Mouse (Mus musculus): ENCODE measurements around the gene Gk5. TPM values are rescaled to one million over a fixed set of nuclear protein-coding genes. Genes with fewer than 3 reads are reported as not detected.

Gene Gk5
- polyA plus RNA-seq, 1 experiment from 2014 or later: 6.2 TPM

DNA sequence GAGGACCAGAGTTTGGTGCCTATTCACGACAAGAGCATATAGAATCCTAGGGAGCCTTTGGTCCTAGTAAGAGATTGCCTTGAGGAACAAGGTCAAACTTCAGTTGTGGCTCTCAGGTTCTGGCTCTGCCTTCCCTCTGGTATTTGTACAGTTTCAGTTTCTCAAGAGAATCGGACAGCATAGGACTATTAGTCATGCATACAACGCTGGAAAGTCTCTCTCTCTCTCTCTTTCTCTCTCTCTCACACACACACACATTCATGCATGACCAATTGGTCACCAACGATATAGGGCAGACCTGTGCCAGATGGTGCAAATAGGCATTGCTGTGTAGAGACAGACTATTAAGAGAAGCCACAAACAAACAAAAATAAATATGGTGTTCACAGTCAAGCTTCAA lies 946 bp upstream of the Gk5 start:
- H3K36me3 ChIP-seq: no peaks in the 10 kb centered on the region
- no peaks in the 10 kb centered on the region for H3K4me1 ChIP-seq
- peak overlapping the region; percentile 71; the same call in 1 of the 2 replicates for H3K4me3 ChIP-seq
- no peak for ATAC-seq (ENCODE audit: insufficient number of reproducible peaks, low FRiP score, low TSS enrichment, low read depth)
- no peaks in the 10 kb centered on the region for H3K27me3 ChIP-seq
- H3K9me3 ChIP-seq: no peaks in the 10 kb centered on the region
- H3K4me2 ChIP-seq: peak overlapping the region; percentile 77
- no peak overlapping the region for H3K27ac ChIP-seq
- no peak overlapping the region for H3K9ac ChIP-seq
- 82% methylated on average over 4 of the region's 4 CpGs for WGBS

DNA sequence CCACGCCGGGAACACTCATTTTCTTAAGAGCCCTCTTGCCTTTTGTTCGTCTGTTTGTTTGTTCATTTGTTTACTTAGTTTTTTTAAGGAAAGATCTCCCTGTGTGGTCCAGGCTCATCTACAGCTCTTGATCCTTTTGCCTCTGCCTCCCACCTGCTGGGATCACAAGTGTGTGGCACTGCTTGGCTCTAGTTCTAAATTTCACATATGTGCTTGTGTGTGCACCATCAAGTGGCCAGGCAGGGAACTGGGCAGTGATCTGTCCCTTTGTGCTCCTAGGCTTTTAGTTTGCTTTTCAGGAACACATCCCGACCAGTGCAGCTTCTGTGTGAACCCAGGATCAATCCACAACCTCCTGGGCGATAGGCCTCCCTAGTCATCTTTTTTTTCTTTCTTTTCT lies 8.8 kb downstream of the Gk5 start:
- no peaks in the 10 kb centered on the region; the same call in 1 of the 2 replicates for H3K4me1 ChIP-seq
- no peak overlapping the region for H3K27ac ChIP-seq
- H3K9ac ChIP-seq: no peak overlapping the region
- no peaks in the 10 kb centered on the region for H3K9me3 ChIP-seq
- H3K27me3 ChIP-seq: no peaks in the 10 kb centered on the region
- WGBS: 72% methylated on average over 5 of the region's 5 CpGs
- no peak for ATAC-seq (ENCODE audit: insufficient number of reproducible peaks, low FRiP score, low TSS enrichment, low read depth)
- no peak overlapping the region for H3K4me2 ChIP-seq
- no peaks in the 10 kb centered on the region for H3K36me3 ChIP-seq
- H3K4me3 ChIP-seq: no peak overlapping the region

DNA sequence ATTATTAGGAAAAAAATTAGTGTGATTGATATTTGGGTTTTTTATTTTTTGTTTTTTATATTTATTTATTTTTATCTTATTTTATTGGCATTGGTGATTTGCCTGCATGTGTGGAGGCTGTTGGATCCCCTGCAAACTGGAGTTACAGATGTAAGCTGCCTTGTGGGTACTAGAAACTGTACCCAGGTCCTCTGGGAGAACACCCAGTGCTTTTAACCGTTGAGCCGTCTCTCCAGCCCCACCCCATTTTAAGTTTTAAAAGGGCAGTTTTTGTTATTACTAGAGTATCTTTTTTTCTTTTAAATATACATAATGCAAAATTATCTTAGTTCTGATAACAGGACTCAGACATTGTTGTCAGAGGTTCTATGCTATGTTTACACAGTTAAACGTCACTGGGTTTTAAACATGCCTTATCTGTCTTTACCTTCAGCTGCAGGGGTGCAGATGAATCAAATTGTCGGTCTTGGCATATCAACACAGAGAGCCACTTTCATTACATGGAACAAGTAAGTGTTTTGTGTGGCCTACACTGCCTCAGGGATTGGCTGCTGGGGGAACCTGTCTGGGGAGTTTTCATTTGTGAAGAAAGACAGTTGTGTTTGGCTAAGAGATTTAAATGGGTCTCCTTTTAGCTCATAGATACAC lies 13.9 kb downstream of the Gk5 start:
- WGBS: 64% methylated on average over 4 of the region's 4 CpGs
- no peak overlapping the region for H3K27ac ChIP-seq
- no peak for ATAC-seq (ENCODE audit: insufficient number of reproducible peaks, low FRiP score, low TSS enrichment, low read depth)

DNA sequence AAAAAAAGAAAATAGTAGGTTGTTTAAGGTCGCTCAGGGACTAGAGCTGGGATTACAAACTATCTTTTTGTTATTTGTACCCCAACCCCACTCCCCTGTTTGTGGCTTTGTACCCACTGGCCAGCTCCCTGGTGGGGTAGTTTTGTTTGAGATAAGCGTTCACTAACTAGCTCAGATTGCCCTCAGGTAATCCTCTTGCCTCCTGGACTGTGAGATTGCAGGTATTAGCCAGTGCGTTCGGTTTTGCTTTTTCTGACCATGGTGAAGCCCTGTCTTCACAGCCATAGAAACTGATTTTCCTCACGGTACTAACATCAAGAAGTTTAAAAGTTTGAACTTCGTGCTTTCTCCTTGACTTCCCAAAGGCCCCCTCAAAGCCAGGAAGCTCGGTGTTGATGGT lies 15.3 kb downstream of the Gk5 start:
- H3K27ac ChIP-seq: no peak overlapping the region
- H3K36me3 ChIP-seq: 0 out of 2 replicates have a peak, but pooled peaks cover 5% of the 10 kb centered on the region
- no peak overlapping the region for H3K4me3 ChIP-seq
- 74% methylated on average over 7 of the region's 7 CpGs for WGBS
- no peaks in the 10 kb centered on the region for H3K4me1 ChIP-seq
- ATAC-seq (ENCODE audit: insufficient number of reproducible peaks, low FRiP score, low TSS enrichment, low read depth): no peak
- no peaks in the 10 kb centered on the region for H3K27me3 ChIP-seq
- no peak overlapping the region for H3K4me2 ChIP-seq
- no peak overlapping the region for H3K9ac ChIP-seq
- H3K9me3 ChIP-seq: no peaks in the 10 kb centered on the region

More for the DNA sequence above, 13.9 kb downstream of the Gk5 start:
- Histone ChIP-seq H3K4me1 (no peaks in the 10 kb centered on the region), H3K9me3 (no peaks in the 10 kb centered on the region), H3K27me3 (no peaks in the 10 kb centered on the region), H3K9ac (no peak overlapping the region), H3K4me3 (no peak overlapping the region), H3K4me2 (no peak overlapping the region), H3K36me3 (no peaks in the 10 kb centered on the region)

DNA sequence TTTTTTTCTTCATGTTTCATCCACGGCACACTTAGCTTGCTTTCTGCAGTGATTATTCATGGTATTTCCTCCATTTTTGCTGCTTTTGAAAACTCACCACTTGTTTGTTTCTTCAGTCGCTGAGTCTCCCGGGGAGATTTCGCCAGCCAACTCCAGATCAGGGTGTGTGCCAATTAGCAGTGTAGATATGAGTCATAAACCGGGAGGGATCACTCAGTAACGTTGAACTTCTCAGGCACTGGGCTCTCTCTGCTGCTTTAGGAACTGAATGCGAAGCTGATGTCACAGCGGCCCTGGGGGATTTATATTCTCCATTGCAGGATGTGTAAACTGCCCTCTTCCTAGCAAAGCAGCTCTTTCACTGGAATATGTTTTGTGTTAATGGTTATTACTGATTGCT lies 15.8 kb downstream of the Gk5 start:
- no peak overlapping the region for H3K4me3 ChIP-seq
- no peaks in the 10 kb centered on the region for H3K27me3 ChIP-seq
- 0 out of 2 replicates have a peak, but pooled peaks cover 6% of the 10 kb centered on the region for H3K36me3 ChIP-seq
- no peak for ATAC-seq (ENCODE audit: insufficient number of reproducible peaks, low FRiP score, low TSS enrichment, low read depth)
- no peaks in the 10 kb centered on the region for H3K4me1 ChIP-seq
- H3K4me2 ChIP-seq: no peak overlapping the region
- H3K27ac ChIP-seq: no peak overlapping the region
- H3K9me3 ChIP-seq: no peaks in the 10 kb centered on the region
- WGBS: 46% methylated on average over 8 of the region's 8 CpGs
- no peak overlapping the region for H3K9ac ChIP-seq

DNA sequence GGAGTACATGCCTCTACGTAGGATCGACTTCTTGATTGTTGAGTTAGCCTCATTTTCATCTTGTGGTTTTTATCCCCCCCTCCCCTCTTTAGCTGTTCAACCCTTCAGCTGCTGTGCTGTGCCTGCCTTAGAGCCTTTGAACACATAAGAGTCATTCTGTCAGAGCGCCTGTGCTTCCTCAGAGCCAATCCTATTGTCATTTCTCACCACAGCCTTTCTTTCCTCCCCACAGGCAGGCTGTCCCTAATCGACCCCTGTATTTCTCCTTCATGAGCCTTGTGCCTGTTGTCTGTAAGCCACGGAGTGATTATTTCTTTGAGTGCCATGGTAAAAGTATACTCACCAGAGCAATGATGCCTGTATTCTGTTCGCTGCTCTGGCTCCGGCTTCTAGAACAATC lies 16.3 kb downstream of the Gk5 start:
- 0 out of 2 replicates have a peak, but pooled peaks cover 6% of the 10 kb centered on the region for H3K36me3 ChIP-seq
- H3K4me2 ChIP-seq: no peak overlapping the region
- no peak overlapping the region for H3K4me3 ChIP-seq
- no peak for ATAC-seq (ENCODE audit: insufficient number of reproducible peaks, low FRiP score, low TSS enrichment, low read depth)
- H3K9ac ChIP-seq: no peak overlapping the region
- no peaks in the 10 kb centered on the region for H3K9me3 ChIP-seq
- 79% methylated on average over 7 of the region's 7 CpGs for WGBS
- H3K27me3 ChIP-seq: no peaks in the 10 kb centered on the region
- H3K4me1 ChIP-seq: no peaks in the 10 kb centered on the region
- no peak overlapping the region for H3K27ac ChIP-seq

DNA sequence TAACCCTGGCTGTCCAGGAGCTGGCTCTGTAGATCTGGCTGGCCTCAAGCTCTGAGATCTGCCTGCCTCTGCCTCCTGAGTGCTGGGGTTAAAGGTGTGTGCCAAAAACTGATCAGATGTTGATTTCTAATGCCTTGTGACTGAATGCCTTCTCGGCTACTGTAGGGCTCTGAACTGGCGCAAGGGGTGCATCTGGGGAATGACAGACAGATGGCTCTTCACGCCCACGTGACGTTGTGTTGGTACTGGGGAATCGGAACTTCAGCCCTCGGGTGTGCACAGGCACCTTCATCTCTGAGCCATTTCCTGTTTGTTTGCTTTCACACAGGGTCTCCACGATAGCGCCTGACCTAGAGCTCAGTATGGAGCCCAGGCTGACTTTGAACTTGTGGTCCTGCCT lies 19.8 kb downstream of the Gk5 start:
- H3K36me3 ChIP-seq: peaks cover 14% of the 10 kb centered on the region; the same call in 1 of the 2 replicates
- H3K4me1 ChIP-seq: no peaks in the 10 kb centered on the region
- WGBS: 91% methylated on average over 9 of the region's 9 CpGs
- no peak overlapping the region for H3K27ac ChIP-seq
- no peak overlapping the region for H3K9ac ChIP-seq
- H3K9me3 ChIP-seq: no peaks in the 10 kb centered on the region
- no peaks in the 10 kb centered on the region for H3K27me3 ChIP-seq
- no peak for ATAC-seq (ENCODE audit: insufficient number of reproducible peaks, low FRiP score, low TSS enrichment, low read depth)
- H3K4me2 ChIP-seq: no peak overlapping the region
- H3K4me3 ChIP-seq: no peak overlapping the region

DNA sequence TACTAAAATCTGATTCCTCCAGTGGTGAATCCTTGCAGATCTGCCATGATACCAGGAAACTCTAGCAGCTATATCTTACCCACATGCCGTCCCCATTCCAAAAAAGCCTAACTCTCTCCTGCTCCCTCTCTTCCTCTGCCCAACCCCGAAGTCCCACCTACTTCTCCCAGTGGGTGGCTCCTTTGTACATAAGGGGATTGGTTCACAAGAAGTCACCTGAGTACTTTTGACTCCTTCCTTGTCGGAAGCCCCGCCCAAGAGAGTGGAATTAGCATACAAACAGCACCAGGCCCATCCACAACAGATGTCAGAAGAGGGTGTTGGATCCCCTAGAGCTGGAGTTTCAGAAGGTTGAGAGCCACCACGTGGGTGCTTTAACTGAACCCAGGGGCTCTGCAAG lies 20.7 kb downstream of the Gk5 start:
- no peaks in the 10 kb centered on the region for H3K27me3 ChIP-seq
- no peak overlapping the region for H3K9ac ChIP-seq
- H3K4me1 ChIP-seq: no peaks in the 10 kb centered on the region
- H3K9me3 ChIP-seq: no peaks in the 10 kb centered on the region
- no peak overlapping the region for H3K4me2 ChIP-seq
- H3K27ac ChIP-seq: no peak overlapping the region
- no peak for ATAC-seq (ENCODE audit: insufficient number of reproducible peaks, low FRiP score, low TSS enrichment, low read depth)
- peaks cover 14% of the 10 kb centered on the region; the same call in 1 of the 2 replicates for H3K36me3 ChIP-seq
- 41% methylated on average over 5 of the region's 5 CpGs for WGBS
- no peak overlapping the region for H3K4me3 ChIP-seq

DNA sequence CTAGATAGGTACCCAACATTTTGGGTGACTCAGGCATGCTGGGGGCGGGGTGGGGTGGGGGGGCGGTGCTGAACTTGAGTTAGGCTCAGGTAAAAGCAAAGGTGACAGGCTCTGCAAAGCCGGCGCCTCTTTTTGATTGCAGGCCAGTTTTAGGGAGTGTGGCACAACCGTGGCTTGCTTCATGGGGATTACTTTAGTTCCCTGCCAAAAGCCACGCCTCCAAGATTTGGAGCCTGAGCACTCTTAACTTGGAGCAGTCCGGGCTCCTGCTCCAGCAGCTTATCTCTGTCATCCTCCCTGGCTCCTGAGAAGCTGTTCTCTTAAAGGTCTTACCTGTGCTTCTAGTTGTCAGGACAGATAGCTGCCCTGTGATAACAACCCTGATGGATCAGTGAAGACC lies 21.8 kb downstream of the Gk5 start:
- no peaks in the 10 kb centered on the region for H3K9me3 ChIP-seq
- no peak overlapping the region for H3K27ac ChIP-seq
- H3K4me2 ChIP-seq: no peak overlapping the region
- no peak overlapping the region for H3K9ac ChIP-seq
- H3K36me3 ChIP-seq: peaks cover 17% of the 10 kb centered on the region
- no peak overlapping the region for H3K4me3 ChIP-seq
- H3K4me1 ChIP-seq: no peaks in the 10 kb centered on the region
- no peak for ATAC-seq (ENCODE audit: insufficient number of reproducible peaks, low FRiP score, low TSS enrichment, low read depth)
- H3K27me3 ChIP-seq: no peaks in the 10 kb centered on the region
- 69% methylated on average over 7 of the region's 7 CpGs for WGBS

DNA sequence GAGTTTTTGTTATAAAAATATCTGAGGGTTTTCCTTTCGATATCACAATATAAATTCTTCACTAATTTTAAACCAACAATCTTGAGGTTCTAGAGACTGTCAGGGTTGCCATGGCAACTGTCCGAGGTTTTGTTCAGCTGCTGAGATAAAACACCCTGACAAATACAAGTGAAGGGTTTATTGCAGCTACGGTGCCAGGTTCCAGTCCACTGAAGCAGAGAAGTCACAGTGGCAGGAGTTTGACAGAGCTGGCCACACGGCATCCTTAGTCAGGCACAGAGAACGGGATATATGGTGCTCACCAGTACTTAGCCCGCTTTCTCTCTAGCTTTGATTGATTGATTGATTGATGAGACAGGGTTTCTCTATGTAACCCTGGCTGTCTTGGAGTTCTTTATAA lies 23.3 kb downstream of the Gk5 start:
- Histone ChIP-seq H3K36me3 (peaks cover 33% of the 10 kb centered on the region), H3K27me3 (no peaks in the 10 kb centered on the region), H3K4me1 (no peaks in the 10 kb centered on the region), H3K27ac (no peak overlapping the region), H3K4me2 (no peak overlapping the region), H3K4me3 (no peak overlapping the region), H3K9ac (no peak overlapping the region), H3K9me3 (no peaks in the 10 kb centered on the region)
- 78% methylated on average over 6 of the region's 6 CpGs for whole genome bisulfite sequencing
- ATAC-seq (ENCODE audit: insufficient number of reproducible peaks, low FRiP score, low TSS enrichment, low read depth): no peak

DNA sequence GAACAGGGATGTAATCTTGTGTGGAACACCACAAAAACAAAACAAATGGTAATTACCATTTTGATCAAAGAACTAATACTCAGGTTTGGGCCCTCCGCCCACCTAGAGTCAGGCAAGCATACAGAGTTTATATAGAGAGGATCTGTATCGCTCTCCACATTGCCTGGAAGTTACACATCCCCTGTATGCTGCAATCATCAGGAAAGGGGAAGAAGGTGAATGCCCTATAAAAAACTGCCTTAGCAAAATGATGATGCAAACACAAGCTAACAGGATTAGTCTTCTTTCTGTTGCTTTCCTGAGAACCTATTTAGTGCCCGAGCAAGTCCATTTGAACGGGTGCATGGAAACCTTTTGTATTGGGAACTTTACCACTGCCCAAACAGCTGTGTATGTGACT lies 24.5 kb downstream of the Gk5 start:
- Histone ChIP-seq H3K4me2 (no peak overlapping the region), H3K27ac (no peak overlapping the region), H3K9me3 (no peaks in the 10 kb centered on the region), H3K4me1 (no peaks in the 10 kb centered on the region), H3K9ac (no peak overlapping the region), H3K4me3 (no peak overlapping the region), H3K36me3 (peaks cover 38% of the 10 kb centered on the region), H3K27me3 (no peaks in the 10 kb centered on the region)
- WGBS: 93% methylated on average over 4 of the region's 4 CpGs
- no peak for ATAC-seq (ENCODE audit: insufficient number of reproducible peaks, low FRiP score, low TSS enrichment, low read depth)

DNA sequence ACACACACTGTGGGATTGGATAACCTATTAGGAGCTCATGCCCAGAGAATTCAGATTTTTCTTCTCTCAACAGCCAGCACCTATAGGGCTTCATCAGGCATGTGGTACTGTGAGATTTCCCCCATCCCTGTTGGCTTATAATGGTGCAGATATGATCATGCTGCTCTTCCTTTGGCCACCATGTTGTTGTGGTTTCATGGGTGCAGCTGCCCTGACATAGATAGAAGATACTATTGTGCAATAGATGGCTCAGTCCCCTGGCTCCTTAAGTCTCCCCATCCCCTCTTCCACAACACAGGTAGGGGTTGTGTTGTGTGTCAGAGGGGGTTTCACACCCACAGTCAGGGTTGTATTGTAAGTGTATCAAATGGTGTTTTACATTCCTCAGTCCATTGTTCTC lies 25.7 kb downstream of the Gk5 start:
- Histone ChIP-seq H3K4me3 (no peak overlapping the region), H3K9me3 (no peaks in the 10 kb centered on the region), H3K36me3 (peaks cover 35% of the 10 kb centered on the region), H3K4me1 (no peaks in the 10 kb centered on the region), H3K9ac (no peak overlapping the region), H3K27ac (no peak overlapping the region), H3K27me3 (no peaks in the 10 kb centered on the region), H3K4me2 (no peak overlapping the region)
- ATAC-seq (ENCODE audit: insufficient number of reproducible peaks, low FRiP score, low TSS enrichment, low read depth): no peak

DNA sequence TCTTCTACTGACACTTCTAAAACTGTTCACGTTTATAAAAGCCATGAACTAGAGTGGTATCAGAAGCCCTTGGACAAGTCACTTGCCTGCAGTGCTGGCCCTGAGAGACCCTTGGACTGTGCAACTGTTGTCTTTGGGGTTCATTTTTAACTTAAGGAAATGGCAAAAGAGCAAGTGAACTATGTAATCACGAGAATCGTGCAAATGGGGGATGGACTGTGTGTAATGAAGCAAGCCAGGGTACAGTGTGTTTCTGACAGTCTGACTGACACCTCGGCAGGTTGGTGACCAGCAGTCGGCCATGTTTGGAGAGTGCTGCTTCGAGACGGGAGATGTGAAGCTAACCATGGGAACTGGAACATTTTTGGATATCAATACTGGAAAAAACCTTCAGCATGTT lies 33.6 kb downstream of the Gk5 start:
- H3K9me3 ChIP-seq: no peaks in the 10 kb centered on the region
- no peaks in the 10 kb centered on the region for H3K4me1 ChIP-seq
- H3K4me3 ChIP-seq: no peak overlapping the region
- no peaks in the 10 kb centered on the region for H3K27me3 ChIP-seq
- WGBS: 90% methylated on average over 7 of the region's 7 CpGs
- peaks cover 24% of the 10 kb centered on the region for H3K36me3 ChIP-seq
- no peak for ATAC-seq (ENCODE audit: insufficient number of reproducible peaks, low FRiP score, low TSS enrichment, low read depth)
- no peak overlapping the region for H3K27ac ChIP-seq
- no peak overlapping the region for H3K9ac ChIP-seq
- no peak overlapping the region for H3K4me2 ChIP-seq
